Mouse (Mus musculus) adrenal gland, adult 8-10 months (tissue): ENCODE results near the gene Hist1h3d. TPM values are rescaled to one million over a fixed set of nuclear protein-coding genes. Genes with fewer than 3 reads are reported as not detected.

Experiments
- DNase-seq: peaks from one replicate; pipeline ENCODE4 v3.0.0; 2022
- microRNA-seq, 2 experiments: library from miRNA; unstranded; fragments of <30 nt; microRNA quantifications; one replicate each; pipeline ENCODE4 v1.2.0; 2022
- total RNA-seq, 4 experiments: library from RNA; stranded (reverse); gene quantifications; 2 replicates each; pipeline ENCODE4 v1.2.4; 2022

Gene Hist1h3d
- total RNA-seq, 4 experiments from 2014 or later = 2.9 to 4.8 (median 3.3) TPM

- peak; percentile 82 for DNase-seq
Observed at GRCm38 (mm10) chr13:23622175-23622671, 46.7 kb downstream of the Hist1h3d start, which contains the start of gene Hist1h1e. Gene Hist1h1e, minus strand, starts transcription at chr13:23622558.

- no peak for DNase-seq
Observed at GRCm38 (mm10) chr13:23622861-23623450, 47.4 kb downstream of the Hist1h3d start.

Small RNA genes within 50 kb of the gene (microRNA-seq; reads per million reads assigned to microRNA genes)
- gene Gm44297 (0 reads per million in 2 experiments), gene Gm44359 (0 reads per million in 2 experiments), gene Gm44394 (0 reads per million in 2 experiments)

Other genes starting within 250 kb of the Hist1h3d start
- gene Zfp322a, start 206.6 kb upstream of the Hist1h3d start, total RNA-seq = 10 to 100 TPM; 20.0 to 26.5 (median 23.6) TPM
- 1 to 10 TPM; 6.5 to 7.8 (median 7.1) TPM for gene Abt1, start 151.9 kb upstream of the Hist1h3d start, total RNA-seq
- not detected for gene Btn1a1, start 109.9 kb upstream of the Hist1h3d start, total RNA-seq
- not detected for gene Btn2a2, start 86.9 kb upstream of the Hist1h3d start, total RNA-seq
- gene Hist1h4h, start 44.7 kb upstream of the Hist1h3d start, total RNA-seq = 100 to 1,000 TPM; 381 to 523 (median 406) TPM
- 10 to 100 TPM in 3 of 4 experiments, 1 to 10 TPM in 1; 8.2 to 20.8 (median 16.2) TPM for gene Hist1h2af, start 41.9 kb upstream of the Hist1h3d start, total RNA-seq
- gene Hist1h3g, start 40.3 kb upstream of the Hist1h3d start, total RNA-seq = 1 to 10 TPM; 3.2 to 5.6 (median 4.7) TPM
- gene Hist1h2bh, start 32.4 kb upstream of the Hist1h3d start, total RNA-seq = 1 to 10 TPM; 2.2 to 3.4 (median 2.9) TPM
- gene Hist1h3f, start 31.7 kb upstream of the Hist1h3d start, total RNA-seq = 10 to 100 TPM; 16.8 to 22.6 (median 20.7) TPM
- 10 to 100 TPM; 54.2 to 65.8 (median 58.8) TPM for gene Hist1h4f, start 24.1 kb upstream of the Hist1h3d start, total RNA-seq
- 1 to 10 TPM; 2.2 to 3.9 (median 3.1) TPM for gene Hist1h1d, start 22.5 kb upstream of the Hist1h3d start, total RNA-seq
- 10 to 100 TPM; 48.1 to 62.5 (median 53.5) TPM for gene Hist1h3e, start 13.4 kb upstream of the Hist1h3d start, total RNA-seq
- 1 to 10 TPM; 4.5 to 9.9 (median 6.6) TPM for gene Hist1h2ae, start 4.5 kb upstream of the Hist1h3d start, total RNA-seq
- gene Hist1h2bg, start 4.4 kb upstream of the Hist1h3d start, total RNA-seq = 10 to 100 TPM; 55.2 to 81.2 (median 75.0) TPM
- gene Hist1h2bf, start 1.6 kb upstream of the Hist1h3d start, total RNA-seq = 10 to 100 TPM; 18.7 to 29.5 (median 23.2) TPM
- gene Hist1h2ad, start 1.4 kb upstream of the Hist1h3d start, total RNA-seq = 1 to 10 TPM; 4.8 to 9.8 (median 5.8) TPM
- gene Hist1h4d, start 5.8 kb downstream of the Hist1h3d start, total RNA-seq = 100 to 1,000 TPM; 116 to 151 (median 145) TPM
- gene Hist1h2be, start 45.4 kb downstream of the Hist1h3d start, total RNA-seq = 10 to 100 TPM; 11.0 to 15.5 (median 13.2) TPM
- gene Hist1h1e, start 46.8 kb downstream of the Hist1h3d start, total RNA-seq = 10 to 100 TPM; 61.3 to 77.8 (median 63.8) TPM
- 1 to 10 TPM; 1.8 to 3.2 (median 2.3) TPM for gene Hist1h2ac, start 108.2 kb downstream of the Hist1h3d start, total RNA-seq
- gene Hist1h2bc, start 108.4 kb downstream of the Hist1h3d start, total RNA-seq = 100 to 1,000 TPM; 105 to 176 (median 135) TPM
- under 1 TPM in 1 of 4 experiments, not detected in 3; 0.26 TPM for gene Hist1h1t, start 120.1 kb downstream of the Hist1h3d start, total RNA-seq
- gene Hist1h4c, start 122.7 kb downstream of the Hist1h3d start, total RNA-seq = 10 to 100 TPM; 71.9 to 93.9 (median 88.6) TPM
- gene Hfe, start 135.1 kb downstream of the Hist1h3d start, total RNA-seq = 10 to 100 TPM; 27.4 to 41.7 (median 33.5) TPM
- gene Hist1h1c, start 163.0 kb downstream of the Hist1h3d start, total RNA-seq = 100 to 1,000 TPM; 212 to 290 (median 255) TPM
- 10 to 100 TPM in 1 of 4 experiments, 1 to 10 TPM in 3; 4.3 to 10.9 (median 7.4) TPM for gene Hist1h3c, start 169.8 kb downstream of the Hist1h3d start, total RNA-seq
- gene Hist1h2bb, start 171.0 kb downstream of the Hist1h3d start, total RNA-seq = 10 to 100 TPM; 14.8 to 24.3 (median 20.0) TPM
- 10 to 100 TPM; 24.0 to 37.5 (median 29.3) TPM for gene Hist1h2ab, start 175.4 kb downstream of the Hist1h3d start, total RNA-seq
- 10 to 100 TPM; 18.1 to 29.8 (median 26.6) TPM for gene Hist1h3b, start 176.5 kb downstream of the Hist1h3d start, total RNA-seq
- 100 to 1,000 TPM in 1 of 4 experiments, 10 to 100 TPM in 3; 69.6 to 104 (median 91.8) TPM for gene Hist1h4b, start 181.2 kb downstream of the Hist1h3d start, total RNA-seq
- 10 to 100 TPM; 18.1 to 29.1 (median 26.8) TPM for gene Hist1h4a, start 185.5 kb downstream of the Hist1h3d start, total RNA-seq
- gene Hist1h3a, start 186.6 kb downstream of the Hist1h3d start, total RNA-seq = 10 to 100 TPM; 28.7 to 37.4 (median 36.4) TPM
- 10 to 100 TPM; 16.7 to 20.1 (median 18.6) TPM for gene Hist1h1a, start 187.9 kb downstream of the Hist1h3d start, total RNA-seq
- under 1 TPM in 3 of 4 experiments, not detected in 1; 0.24 to 0.48 (median 0.26) TPM for gene Trim38, start 194.2 kb downstream of the Hist1h3d start, total RNA-seq
- gene Slc17a2, start 231.2 kb downstream of the Hist1h3d start, total RNA-seq = under 1 TPM in 1 of 4 experiments, not detected in 3; 0.06 TPM